7 mouse cellular contexts compared by ENCODE assay signal in the genomic region with DNA sequence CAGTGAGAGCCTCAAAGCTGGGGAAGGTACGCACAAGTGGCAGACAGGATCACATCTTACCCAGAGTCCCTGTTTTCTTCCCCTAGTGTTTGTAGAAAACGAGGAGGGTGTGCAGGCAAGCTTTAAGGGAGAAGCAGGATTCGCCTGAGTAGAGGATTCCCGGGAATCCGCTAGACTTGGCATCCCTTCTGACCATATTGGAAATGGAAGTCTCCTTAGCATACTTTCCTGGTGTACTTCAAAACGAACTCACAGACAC. TPM values are rescaled to one million over a fixed set of nuclear protein-coding genes. Genes with fewer than 3 reads are reported as not detected.
DNase-seq lines count a peak whose midpoint lies in the region; ATAC-seq and TF ChIP-seq lines count a peak whose summit lies in the region.

No protein-coding gene starts in this region.

- H3K27me3 ChIP-seq in lung, embryonic 16.5 days (ENCODE audit: control insufficient read depth, insufficient read depth, low read depth, low read length): no peaks in the 10 kb centered on the region
- H3K27me3 ChIP-seq in embryonic facial prominence, embryonic 15.5 days: no peaks in the 10 kb centered on the region
- H3K27me3 ChIP-seq in limb, embryonic 11.5 days (ENCODE audit: control insufficient read depth, insufficient read depth, low read length): no peaks in the 10 kb centered on the region
- H3K27me3 ChIP-seq in small intestine, adult 2 months (ENCODE audit: control insufficient read depth, insufficient read depth, low read length): no peaks in the 10 kb centered on the region

- H3K9me3 ChIP-seq in lung, embryonic 16.5 days (ENCODE audit: control insufficient read depth, low read length): no peaks in the 10 kb centered on the region
- H3K9me3 ChIP-seq in embryonic facial prominence, embryonic 15.5 days (replicated peaks): no peaks in the 10 kb centered on the region
- no peaks in the 10 kb centered on the region for H3K9me3 ChIP-seq in limb, embryonic 11.5 days (ENCODE audit: control insufficient read depth, low read length)

- WGBS in lung, embryonic 16.5 days: 8% methylated on average over 6 of the region's 6 CpGs
- 12% methylated on average over 6 of the region's 6 CpGs for WGBS in embryonic facial prominence, embryonic 15.5 days
- WGBS in limb, embryonic 11.5 days: 17% methylated on average over 6 of the region's 6 CpGs
- WGBS in small intestine, adult 2 months: 2% methylated on average over 6 of the region's 6 CpGs

- peak overlapping the region; percentile 85 for H3K9ac ChIP-seq in lung, embryonic 16.5 days (ENCODE audit: low read length)
- H3K9ac ChIP-seq in embryonic facial prominence, embryonic 15.5 days: peak overlapping the region; percentile 85
- peak overlapping the region; percentile 67 for H3K9ac ChIP-seq in limb, embryonic 11.5 days (ENCODE audit: low read length)

- no peak for ATAC-seq in lung, embryonic 16.5 days (ENCODE audit: low read depth)
- ATAC-seq in embryonic facial prominence, embryonic 15.5 days (ENCODE audit: insufficient number of reproducible peaks, low FRiP score, low TSS enrichment, low read depth): no peak
- ATAC-seq in limb, embryonic 11.5 days (ENCODE audit: insufficient number of reproducible peaks, low FRiP score, low TSS enrichment, low read depth): no peak

- peak overlapping the region; percentile 64 for H3K4me3 ChIP-seq in lung, embryonic 16.5 days (ENCODE audit: low read length)
- H3K4me3 ChIP-seq in embryonic facial prominence, embryonic 15.5 days (replicated peaks): peak overlapping the region; percentile 82
- H3K4me3 ChIP-seq in limb, embryonic 11.5 days (ENCODE audit: low read depth, low read length): peak overlapping the region; percentile 82
- peak overlapping the region; percentile 65 for H3K4me3 ChIP-seq in small intestine, adult 2 months (ENCODE audit: low read depth, low read length)

- H3K4me1 ChIP-seq in lung, embryonic 16.5 days (replicated peaks; ENCODE audit: control insufficient read depth, insufficient read depth, low read length): peaks cover 11% of the 10 kb centered on the region
- H3K4me1 ChIP-seq in embryonic facial prominence, embryonic 15.5 days: peaks cover 13% of the 10 kb centered on the region
- H3K4me1 ChIP-seq in limb, embryonic 11.5 days (ENCODE audit: control insufficient read depth, insufficient read depth, low read length): peaks cover 4% of the 10 kb centered on the region; the same call in 1 of the 2 replicates
- no peaks in the 10 kb centered on the region for H3K4me1 ChIP-seq in small intestine, adult 2 months (ENCODE audit: control insufficient read depth, insufficient read depth, insufficient read length, low read length)

- no peak for TF ChIP-seq POLR2A in small intestine, adult 2 months (IDR thresholded peaks at IDR 0.05; ENCODE audit: low read depth, low read length)

- peaks cover 15% of the 10 kb centered on the region for H3K36me3 ChIP-seq in lung, embryonic 16.5 days (ENCODE audit: control insufficient read depth, insufficient read depth, low read length)
- peaks cover 9% of the 10 kb centered on the region; the same call in 1 of the 2 replicates for H3K36me3 ChIP-seq in embryonic facial prominence, embryonic 15.5 days
- H3K36me3 ChIP-seq in limb, embryonic 11.5 days (ENCODE audit: control insufficient read depth, insufficient read depth, low read length): no peaks in the 10 kb centered on the region
- H3K36me3 ChIP-seq in small intestine, adult 2 months (ENCODE audit: control insufficient read depth, insufficient read depth, low read length): peaks cover 10% of the 10 kb centered on the region

- TF ChIP-seq CTCF in small intestine, adult 2 months (IDR thresholded peaks at IDR 0.05; ENCODE audit: extremely low read depth, insufficient read length, insufficient replicate concordance, low read depth, low read length): no peak

- no peak for DNase-seq in lung, postnatal 36 days
- DNase-seq in limb, embryonic 11.5 days (ENCODE audit: low spot score): no peak
- no peak for DNase-seq in right cerebral cortex, adult 18-20 months
- DNase-seq in urinary bladder, postnatal 4 days (ENCODE audit: low spot score in 2 of 2): no peak

- peak overlapping the region; percentile 86 for H3K4me2 ChIP-seq in lung, embryonic 16.5 days (ENCODE audit: low read depth, low read length)
- peak overlapping the region; percentile 68 for H3K4me2 ChIP-seq in embryonic facial prominence, embryonic 15.5 days (replicated peaks)
- H3K4me2 ChIP-seq in limb, embryonic 11.5 days (ENCODE audit: low read depth, severe bottlenecking): peak overlapping the region; percentile 54

- peak overlapping the region; percentile 77 for H3K27ac ChIP-seq in lung, embryonic 16.5 days (ENCODE audit: low read length)
- peak overlapping the region; percentile 86 for H3K27ac ChIP-seq in embryonic facial prominence, embryonic 15.5 days (replicated peaks)
- no peak overlapping the region for H3K27ac ChIP-seq in limb, embryonic 11.5 days (replicated peaks; ENCODE audit: low read depth, low read length)
- peak overlapping the region; percentile 71 for H3K27ac ChIP-seq in small intestine, adult 2 months (ENCODE audit: insufficient read depth, low read depth, low read length)

RNA-seq across cellular contexts. Expression of a gene that starts 0.6 kb away (rescaled TPM):
- polyA plus RNA-seq in lung, embryonic 16.5 days (2015; fragmentation: Nextera tagmentation; extraction: Ambion mirVana): 50.9 and 53.7 TPM in 2 replicates
- polyA plus RNA-seq in embryonic facial prominence, embryonic 15.5 days (2015; fragmentation: Nextera tagmentation; extraction: Ambion mirVana): 51.6 and 55.3 TPM in 2 replicates
- polyA plus RNA-seq in limb, embryonic 11.5 days (2014; fragmentation: Nextera tagmentation; extraction: Ambion mirVana): 70.6 and 73.7 TPM in 2 replicates
- 0.42 and 1.0 TPM in 2 replicates for polyA plus RNA-seq in small intestine, adult 2 months (2012; rRNA removed)

RNA-seq across cellular contexts. Expression of a gene that starts 29.5 kb away (rescaled TPM):
- polyA plus RNA-seq in lung, embryonic 16.5 days (2015; fragmentation: Nextera tagmentation; extraction: Ambion mirVana): 0.40 and 0.64 TPM in 2 replicates
- 0.26 and 0.49 TPM in 2 replicates for polyA plus RNA-seq in embryonic facial prominence, embryonic 15.5 days (2015; fragmentation: Nextera tagmentation; extraction: Ambion mirVana)
- polyA plus RNA-seq in limb, embryonic 11.5 days (2014; fragmentation: Nextera tagmentation; extraction: Ambion mirVana): 0.45 and 0.75 TPM in 2 replicates
- polyA plus RNA-seq in small intestine, adult 2 months (2012; rRNA removed): 0.04 TPM in 1 of 2 replicates, not detected in the other

Comparison
In these comparisons a context has a peak if more than half of its experiments do, and no peak if none do; other contexts are left out.
1. RNA of a gene that starts 0.6 kb away (polyA plus RNA-seq): 70.6 to 73.7 TPM in limb, embryonic 11.5 days, 51.6 to 55.3 TPM in embryonic facial prominence, embryonic 15.5 days and 50.9 to 53.7 TPM in lung, embryonic 16.5 days; 0.42 to 1.0 TPM in small intestine, adult 2 months; every median in the first group is over 10 times any median in the second.
2. Peak in every context shown above with its lines, with median percentiles within 50 percentile points of each other: H3K4me2 ChIP-seq, H3K4me3 ChIP-seq and H3K9ac ChIP-seq.